7 mouse cellular contexts compared by ENCODE assay signal in genomic region chr11:24077795-24078705, GRCm38 (mm10). TPM values are rescaled to one million over a fixed set of nuclear protein-coding genes. Genes with fewer than 3 reads are reported as not detected.
DNase-seq lines count a peak whose midpoint lies in the region; ATAC-seq and TF ChIP-seq lines count a peak whose summit lies in the region.

Bcl11a (plus strand) TSS chr11:24078056.

- H3K27me3 ChIP-seq in C2C12 (ENCODE audit: control insufficient read depth, insufficient read depth, insufficient read length): peaks cover 69% of the 10 kb centered on the region
- H3K27me3 ChIP-seq in embryonic facial prominence, embryonic 12.5 days: no peaks in the 10 kb centered on the region; the same call in 1 of the 2 replicates
- peaks cover 45% of the 10 kb centered on the region for H3K27me3 ChIP-seq in hindbrain, embryonic 10.5 days (ENCODE audit: insufficient read depth, poor library complexity, severe bottlenecking)
- H3K27me3 ChIP-seq in megakaryocyte, embryonic 14.5 days (replicated peaks): peaks cover 15% of the 10 kb centered on the region

- peak within 1 kb of the TSS; percentile 88 for H3K4me2 ChIP-seq in embryonic facial prominence, embryonic 12.5 days (replicated peaks)

- H3K4me1 ChIP-seq in embryonic facial prominence, embryonic 12.5 days: peaks cover 11% of the 10 kb centered on the region; the same call in 1 of the 2 replicates
- peaks cover 73% of the 10 kb centered on the region for H3K4me1 ChIP-seq in hindbrain, embryonic 10.5 days (replicated peaks)
- peaks cover 75% of the 10 kb centered on the region for H3K4me1 ChIP-seq in megakaryocyte, embryonic 14.5 days

- H3K79me3 ChIP-seq in C2C12 (ENCODE audit: low read depth): no peaks in the 10 kb centered on the region

- intact Hi-C loops in left cerebral cortex, postnatal 14 days (cut with DNase I): loop anchor here (5.0 to 10.0 kb wide), 2 partner anchors 1657 to 1994 kb away; no protein-coding TSS in a partner anchor

- ATAC-seq in embryonic facial prominence, embryonic 12.5 days (ENCODE audit: insufficient number of reproducible peaks, insufficient read depth, low FRiP score, low TSS enrichment): peak; percentile 71

- no peak within 1 kb of the TSS for H3ac ChIP-seq in C2C12 (ENCODE audit: control insufficient read depth, insufficient read length, low read depth)

- DNase-seq in ES-CJ7 (ENCODE audit: low read depth, low spot score): peak; percentile 75
- DNase-seq in hindbrain, embryonic 10.5 days (ENCODE audit: low spot score): peak; percentile 91
- DNase-seq in left cerebral cortex, postnatal 14 days (ENCODE audit: low spot score in 2 of 2): peak in 1 of 2 experiments; percentile 74
- peak; percentile 56 to 74 for DNase-seq in spleen, postnatal 4 days (ENCODE audit: low spot score in 2 of 2)

- H3K79me2 ChIP-seq in C2C12 (ENCODE audit: control insufficient read depth, insufficient read depth): no peaks in the 10 kb centered on the region

- no peaks in the 10 kb centered on the region for H3K36me3 ChIP-seq in C2C12 (ENCODE audit: control insufficient read depth, insufficient read depth)
- no peaks in the 10 kb centered on the region for H3K36me3 ChIP-seq in embryonic facial prominence, embryonic 12.5 days
- H3K36me3 ChIP-seq in hindbrain, embryonic 10.5 days: no peaks in the 10 kb centered on the region
- H3K36me3 ChIP-seq in megakaryocyte, embryonic 14.5 days (replicated peaks; ENCODE audit: low read length): no peaks in the 10 kb centered on the region

- no peak for TF ChIP-seq CTCF in C2C12 (IDR thresholded peaks at IDR 0.05; ENCODE audit: control insufficient read depth, insufficient read depth, insufficient read length)

- peak within 1 kb of the TSS; percentile 98 for H3K9ac ChIP-seq in embryonic facial prominence, embryonic 12.5 days

- H3K27ac ChIP-seq in embryonic facial prominence, embryonic 12.5 days: peak within 1 kb of the TSS; percentile 97
- H3K27ac ChIP-seq in hindbrain, embryonic 10.5 days: peak within 1 kb of the TSS; percentile 95

- no peaks in the 10 kb centered on the region for H3K9me3 ChIP-seq in embryonic facial prominence, embryonic 12.5 days
- no peaks in the 10 kb centered on the region for H3K9me3 ChIP-seq in hindbrain, embryonic 10.5 days
- H3K9me3 ChIP-seq in megakaryocyte, embryonic 14.5 days: no peaks in the 10 kb centered on the region

- peak within 1 kb of the TSS; percentile 21 for H3K4me3 ChIP-seq in C2C12 (ENCODE audit: insufficient read depth, poor library complexity, severe bottlenecking)
- H3K4me3 ChIP-seq in embryonic facial prominence, embryonic 12.5 days: peak within 1 kb of the TSS; percentile 80
- H3K4me3 ChIP-seq in hindbrain, embryonic 10.5 days: peak within 1 kb of the TSS; percentile 79
- H3K4me3 ChIP-seq in megakaryocyte, embryonic 14.5 days (replicated peaks): peak within 1 kb of the TSS; percentile 95

- under 1% methylated on average over 39 of the region's 51 CpGs for WGBS in embryonic facial prominence, embryonic 12.5 days
- under 1% methylated on average over 41 of the region's 51 CpGs for WGBS in hindbrain, embryonic 10.5 days

TF ChIP-seq in C2C12, 6 proteins besides CTCF, POLR2A, EP300 and RAD21:
- TF ChIP-seq MAX (IDR thresholded peaks at IDR 0.05): no peak
- no peak for TF ChIP-seq USF1 (IDR thresholded peaks at IDR 0.05; ENCODE audit: low read depth)
- TF ChIP-seq CEBPB (IDR thresholded peaks at IDR 0.05; ENCODE audit: low read depth): no peak
- no peak for TF ChIP-seq FOSL1 (IDR thresholded peaks at IDR 0.05; ENCODE audit: insufficient read depth, low read length, poor library complexity, severe bottlenecking)
- TF ChIP-seq MYOD1 (IDR thresholded peaks at IDR 0.05; ENCODE audit: control insufficient read depth, insufficient read length, low read depth): no peak
- no peak for TF ChIP-seq MYOG (IDR thresholded peaks at IDR 0.05; ENCODE audit: control insufficient read depth, extremely low read depth, insufficient read length)
TF ChIP-seq in C2C12: peak in this region for 0.

RNA-seq across cellular contexts. Expression of gene Bcl11a, which starts in this region (rescaled TPM):
- not detected for polyA plus RNA-seq in C2C12 (2012; fragmentation: generic; extraction: Trizol)
- polyA plus RNA-seq in embryonic facial prominence, embryonic 12.5 days (2016; fragmentation: Nextera tagmentation; extraction: Ambion mirVana): 80.5 and 86.3 TPM in 2 replicates
- polyA plus RNA-seq in hindbrain, embryonic 10.5 days (2016; fragmentation: Nextera tagmentation; extraction: Ambion mirVana): 20.7 and 54.9 TPM in 2 replicates
- 100 to 1,000 TPM; 114 to 125 TPM for total RNA-seq in left cerebral cortex, postnatal 14 days (2021)
- polyA plus RNA-seq in megakaryocyte, embryonic 14.5 days (2012; ENCODE audit: insufficient read depth, low replicate concordance): 1.1 and 6.5 TPM in 2 replicates

Comparison
In these comparisons a context has a peak if more than half of its experiments do, and no peak if none do; other contexts are left out.
1. H3K4me3 ChIP-seq: peak in every context shown above with its lines; median percentile 95 in megakaryocyte, embryonic 14.5 days; 80 in embryonic facial prominence, embryonic 12.5 days; 79 in hindbrain, embryonic 10.5 days; 21 in C2C12.